Mouse (Mus musculus) subcutaneous adipose tissue, adult 2 months (tissue): ENCODE results near the gene Gm11568. TPM values are rescaled to one million over a fixed set of nuclear protein-coding genes. Genes with fewer than 3 reads are reported as not detected.

Experiments used
- polyA plus RNA-seq: library from polyadenylated mRNA; depleted of rRNA; stranded (reverse); fragments of >200 nt; gene quantifications from 2 replicates; pipeline ENCODE4 v1.2.3, GENCODE M21; 2012; ENCODE audit warnings: low replicate concordance; rRNA removed

The Gm11568 gene
- not detected in 2 replicates for polyA plus RNA-seq

GRCm38 (mm10) chr11:99857617-99858016 lies at the start of gene Gm11568:
Gm11568 (plus strand) TSS chr11:99857917.

GRCm38 (mm10) chr11:99809792-99810191 lies 47.9 kb upstream of the Gm11568 start, which contains the start of gene Krtap4-13:
Krtap4-13 (minus strand) TSS chr11:99809892.

GRCm38 (mm10) chr11:99815566-99815965 lies 42.2 kb upstream of the Gm11568 start, which contains the start of gene Gm11564:
Gm11564 (minus strand) TSS chr11:99815666.

GRCm38 (mm10) chr11:99837966-99838365 lies 19.8 kb upstream of the Gm11568 start, which contains the start of gene 2300003K06Rik:
2300003K06Rik (minus strand) TSS chr11:99838066.

GRCm38 (mm10) chr11:99851508-99851907 lies 6.2 kb upstream of the Gm11568 start, which contains the start of gene Krtap4-16:
Krtap4-16 (minus strand) TSS chr11:99851608.

GRCm38 (mm10) chr11:99864176-99864575 lies 6.5 kb downstream of the Gm11568 start, which contains the start of gene Gm11559:
Gm11559 (plus strand) TSS chr11:99864476.

GRCm38 (mm10) chr11:99873089-99873488 lies 15.4 kb downstream of the Gm11568 start, which contains the start of gene Krtap9-1:
Krtap9-1 (plus strand) TSS chr11:99873389.

GRCm38 (mm10) chr11:99878887-99879286 lies 21.2 kb downstream of the Gm11568 start, which contains the start of gene Gm11567:
Gm11567 (plus strand) TSS chr11:99879187.

GRCm38 (mm10) chr11:99907620-99908019 lies 49.9 kb downstream of the Gm11568 start, which contains the start of gene Krtap31-1:
Krtap31-1 (plus strand) TSS chr11:99907920.

Other genes with a start within 250 kb of the Gm11568 start
- gene Gm11937, start 247.7 kb upstream of the Gm11568 start, polyA plus RNA-seq = not detected in 2 replicates
- not detected in 2 replicates for gene Krtap2-4, start 243.1 kb upstream of the Gm11568 start, polyA plus RNA-seq
- gene Gm11562, start 237.5 kb upstream of the Gm11568 start, polyA plus RNA-seq = not detected in 2 replicates
- not detected in 2 replicates for gene Krtap4-1, start 229.7 kb upstream of the Gm11568 start, polyA plus RNA-seq
- gene Krtap4-2, start 222.8 kb upstream of the Gm11568 start, polyA plus RNA-seq = not detected in 2 replicates
- not detected in 2 replicates for gene Krtap4-7, start 213.8 kb upstream of the Gm11568 start, polyA plus RNA-seq
- not detected in 2 replicates for gene Gm11555, start 207.7 kb upstream of the Gm11568 start, polyA plus RNA-seq
- not detected in 2 replicates for gene Gm11563, start 199.0 kb upstream of the Gm11568 start, polyA plus RNA-seq
- not detected in 2 replicates for gene Krtap4-6, start 192.0 kb upstream of the Gm11568 start, polyA plus RNA-seq
- not detected in 2 replicates for gene Gm14190, start 167.2 kb upstream of the Gm11568 start, polyA plus RNA-seq
- gene Gm14180, start 123.6 kb upstream of the Gm11568 start, polyA plus RNA-seq = not detected in 2 replicates
- gene Gm11595, start 85.0 kb upstream of the Gm11568 start, polyA plus RNA-seq = not detected in 2 replicates
- not detected in 2 replicates for gene Krtap4-8, start 77.2 kb upstream of the Gm11568 start, polyA plus RNA-seq
- gene Krtap4-9, start 72.7 kb upstream of the Gm11568 start, polyA plus RNA-seq = not detected in 2 replicates
- not detected in 2 replicates for gene Gm11596, start 64.5 kb upstream of the Gm11568 start, polyA plus RNA-seq
- not detected in 2 replicates for gene Gm11569, start 59.0 kb upstream of the Gm11568 start, polyA plus RNA-seq
- gene Gm11554, start 53.5 kb upstream of the Gm11568 start, polyA plus RNA-seq = not detected in 2 replicates
- not detected in 2 replicates for gene Krtap4-13, start 48.0 kb upstream of the Gm11568 start, polyA plus RNA-seq
- not detected in 2 replicates for gene Gm11564, start 42.3 kb upstream of the Gm11568 start, polyA plus RNA-seq
- gene 2300003K06Rik, start 19.9 kb upstream of the Gm11568 start, polyA plus RNA-seq = not detected in 2 replicates
- gene Krtap4-16, start 6.3 kb upstream of the Gm11568 start, polyA plus RNA-seq = not detected in 2 replicates
- not detected in 2 replicates for gene Gm11559, start 6.6 kb downstream of the Gm11568 start, polyA plus RNA-seq
- not detected in 2 replicates for gene Krtap9-1, start 15.5 kb downstream of the Gm11568 start, polyA plus RNA-seq
- not detected in 2 replicates for gene Gm11567, start 21.3 kb downstream of the Gm11568 start, polyA plus RNA-seq
- gene Krtap31-1, start 50.0 kb downstream of the Gm11568 start, polyA plus RNA-seq = not detected in 2 replicates
- gene Gm11565, start 56.8 kb downstream of the Gm11568 start, polyA plus RNA-seq = not detected in 2 replicates
- not detected in 2 replicates for gene Krtap31-2, start 78.4 kb downstream of the Gm11568 start, polyA plus RNA-seq
- not detected in 2 replicates for gene Krtap9-5, start 90.6 kb downstream of the Gm11568 start, polyA plus RNA-seq
- not detected in 2 replicates for gene Krtap29-1, start 121.1 kb downstream of the Gm11568 start, polyA plus RNA-seq
- gene Krtap16-1, start 128.7 kb downstream of the Gm11568 start, polyA plus RNA-seq = not detected in 2 replicates
- gene Krtap17-1, start 136.1 kb downstream of the Gm11568 start, polyA plus RNA-seq = 2.2 TPM in 1 of 2 replicates, not detected in the other
- gene Krt33a, start 158.3 kb downstream of the Gm11568 start, polyA plus RNA-seq = 0.06 TPM in 2 replicates
- not detected in 2 replicates for gene Krt33b, start 172.0 kb downstream of the Gm11568 start, polyA plus RNA-seq
- not detected in 2 replicates for gene Krt34, start 183.6 kb downstream of the Gm11568 start, polyA plus RNA-seq
- gene Krt31, start 192.6 kb downstream of the Gm11568 start, polyA plus RNA-seq = not detected in 2 replicates
- gene Krt32, start 230.3 kb downstream of the Gm11568 start, polyA plus RNA-seq = not detected in 2 replicates
- not detected in 2 replicates for gene Krt35, start 238.3 kb downstream of the Gm11568 start, polyA plus RNA-seq
- 2.0 and 2.9 TPM in 2 replicates for gene Krt36, start 247.7 kb downstream of the Gm11568 start, polyA plus RNA-seq